Mouse (Mus musculus): ENCODE data around the gene Lim2. TPM values are rescaled to one million over a fixed set of nuclear protein-coding genes. Genes with fewer than 3 reads are reported as not detected.
"Not testable (repeated sequence)": the region's sequence is repeated elsewhere in the genome, so short reads cannot be mapped to it uniquely, and the experiment has no call there.

Lim2 gene
- total RNA-seq (2021) = not detected

DNA sequence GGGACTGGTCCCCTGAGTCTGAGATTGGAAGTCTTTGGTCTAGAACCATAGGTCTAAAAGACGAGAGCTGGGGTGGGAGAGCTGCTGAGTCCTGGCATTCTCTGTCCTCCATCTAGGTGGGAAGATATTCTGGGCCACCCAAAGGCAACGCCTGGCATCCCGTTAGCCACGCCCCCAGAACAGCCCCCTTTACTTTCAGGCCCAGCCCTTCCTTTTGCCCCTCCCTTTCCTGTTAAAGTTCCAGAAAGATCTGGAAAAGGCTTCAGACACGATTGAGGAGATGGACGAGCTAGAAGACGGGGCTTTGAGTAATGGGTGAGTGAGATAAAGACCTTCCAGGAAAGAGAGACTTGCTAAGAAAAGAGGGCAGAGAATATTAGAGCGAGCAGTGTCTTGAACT is at the start of gene Lim2:
Gene Lim2 (plus strand): TSS at position 265 of the 400 bp plus-strand sequence.
- intact Hi-C loops (cut with DNase I) = no loop called here
- no peak for DNase-seq

DNA sequence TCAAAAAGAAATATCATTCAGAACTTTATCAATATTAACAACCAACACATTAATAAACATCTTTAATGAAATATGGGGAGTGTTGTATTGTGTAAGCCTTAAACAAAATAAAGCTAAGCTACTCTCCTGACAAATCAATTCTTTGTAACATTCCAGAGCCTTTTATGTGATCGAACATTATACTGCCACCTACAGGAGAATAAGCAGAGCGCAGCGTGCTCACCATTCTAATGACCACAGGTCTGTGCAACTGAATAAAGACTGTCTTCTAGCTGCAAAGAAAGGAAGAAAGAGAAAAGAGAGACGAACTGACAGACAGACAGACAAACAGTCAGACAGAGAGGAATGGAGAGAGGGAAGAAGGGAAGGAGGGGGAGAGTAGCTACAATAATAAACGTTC is 49.2 kb upstream of the Lim2 start:
- peak; percentile 19 to 20 for DNase-seq
- intact Hi-C loops (cut with DNase I) = no loop called here

DNA sequence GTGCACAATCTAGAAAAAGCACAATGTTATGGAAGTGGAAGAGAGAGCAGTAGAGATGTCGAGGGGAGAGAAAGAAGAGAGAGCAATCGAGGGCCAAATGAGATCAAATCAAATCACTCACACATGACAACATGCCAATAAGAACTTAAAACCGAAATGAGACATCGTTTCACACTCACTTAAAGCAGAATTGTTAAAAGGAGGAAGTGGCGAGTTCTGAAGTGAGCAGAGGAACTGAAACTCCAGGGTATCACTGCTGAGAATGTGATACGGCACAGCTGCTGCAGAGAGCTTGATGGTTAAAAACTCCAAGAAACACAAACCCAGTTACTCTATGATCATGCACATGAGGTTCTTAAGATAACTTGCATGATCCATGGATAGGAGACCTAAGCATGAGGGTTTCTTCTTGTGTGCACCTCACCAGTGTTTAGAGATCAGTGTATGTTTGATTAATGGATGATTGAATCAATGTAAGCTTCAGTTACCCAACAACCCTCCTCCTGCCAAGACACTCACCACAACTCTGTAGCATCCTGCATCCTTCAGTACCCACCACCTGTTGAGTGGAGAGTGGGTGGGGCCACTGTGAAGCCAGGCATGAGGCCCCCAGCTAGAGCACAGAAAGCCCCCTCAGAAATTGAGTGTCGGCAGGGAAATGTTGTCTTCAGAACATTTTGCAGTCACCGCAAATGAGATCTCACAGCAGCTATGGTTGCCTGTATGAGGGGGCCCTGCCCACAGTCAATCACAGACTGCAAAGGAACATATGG is 34.9 kb upstream of the Lim2 start:
- intact Hi-C loops (cut with DNase I) = no loop called here
- DNase-seq = peak in 1 of 2 experiments; percentile 2

DNA sequence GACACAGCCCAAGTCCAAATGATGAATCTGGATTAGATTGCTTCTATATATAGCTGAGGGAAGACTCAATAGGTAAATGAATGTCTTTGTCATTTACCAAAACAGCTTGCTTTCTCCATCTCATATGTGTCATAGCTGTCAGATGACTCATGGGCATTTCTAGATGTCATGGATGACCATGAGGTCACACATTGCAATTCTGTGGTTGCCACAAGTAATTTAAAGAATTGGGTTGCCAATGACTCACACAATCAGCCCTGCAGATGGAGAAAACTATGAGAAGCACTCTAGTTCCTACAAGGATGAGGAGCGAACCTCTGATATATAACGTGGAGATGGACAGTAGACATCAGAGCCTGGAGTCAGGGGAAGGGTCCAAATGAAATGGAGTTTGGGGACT is 28.0 kb upstream of the Lim2 start:
- intact Hi-C loops (cut with DNase I) = no loop called here
- no peak for DNase-seq

DNA sequence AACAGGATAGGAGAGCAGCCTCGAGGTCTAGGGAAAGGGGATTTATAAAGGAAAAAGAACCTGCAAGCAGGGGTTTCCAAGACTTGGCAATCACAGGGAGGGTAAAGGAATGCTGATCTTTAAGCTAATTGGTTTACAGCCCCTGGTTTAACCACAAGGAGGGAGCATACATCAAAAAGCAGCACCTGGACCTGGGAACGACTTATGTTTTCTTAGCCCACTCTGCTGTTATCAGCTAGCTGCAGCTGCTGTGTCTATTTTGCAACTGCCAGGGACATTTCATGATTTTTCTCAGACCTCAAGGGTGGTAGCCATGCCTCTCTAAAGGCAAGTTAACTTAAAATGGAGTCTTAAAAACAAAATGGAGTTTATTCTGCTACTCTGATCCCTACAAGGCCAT is 24.8 kb upstream of the Lim2 start:
- intact Hi-C loops (cut with DNase I) = no loop called here
- no peak for DNase-seq

DNA sequence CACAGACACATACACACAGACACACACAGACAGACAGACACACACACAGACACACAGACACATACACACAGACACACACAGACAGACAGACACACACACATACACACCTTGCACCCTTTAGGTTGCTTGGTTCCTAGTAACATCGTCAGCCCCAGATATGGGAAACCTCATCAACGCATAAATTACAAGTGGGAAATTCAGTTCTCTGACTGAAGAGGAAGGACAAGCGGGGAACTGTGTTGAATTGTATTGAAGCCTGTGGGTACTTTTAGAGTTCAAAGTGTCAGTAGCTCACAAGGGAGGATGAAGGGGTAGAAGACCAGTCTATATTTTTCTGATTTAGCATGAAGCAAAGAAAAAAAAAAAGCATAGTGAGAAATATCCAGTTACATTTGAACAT is 19.9 kb upstream of the Lim2 start:
- DNase-seq = no peak
- intact Hi-C loops (cut with DNase I) = no loop called here

DNA sequence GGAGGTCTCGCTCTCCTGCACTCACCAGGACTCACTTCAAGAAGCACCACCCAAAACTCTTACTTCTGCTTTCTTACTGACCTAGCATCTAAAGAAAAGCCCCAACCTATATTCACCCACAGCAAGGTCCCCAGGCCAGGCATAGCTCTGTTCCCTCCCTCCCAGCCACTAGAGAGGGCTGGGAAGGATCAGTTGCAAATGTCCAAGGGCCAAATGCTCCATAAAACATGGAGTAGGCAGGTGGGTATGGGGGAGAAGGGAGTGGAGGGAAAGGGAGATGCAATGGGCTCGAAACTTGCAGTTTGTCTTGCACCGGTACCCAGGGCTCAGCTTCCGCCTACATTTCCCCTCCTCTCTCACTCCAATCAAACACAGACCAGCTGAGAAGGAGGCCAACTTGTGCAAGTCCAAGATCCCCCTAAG is 19.3 kb upstream of the Lim2 start, which contains the start of gene Siglecg:
Gene Siglecg (plus strand): TSS at position 74 of the 423 bp plus-strand sequence.
- intact Hi-C loops (cut with DNase I) = no loop called here

DNA sequence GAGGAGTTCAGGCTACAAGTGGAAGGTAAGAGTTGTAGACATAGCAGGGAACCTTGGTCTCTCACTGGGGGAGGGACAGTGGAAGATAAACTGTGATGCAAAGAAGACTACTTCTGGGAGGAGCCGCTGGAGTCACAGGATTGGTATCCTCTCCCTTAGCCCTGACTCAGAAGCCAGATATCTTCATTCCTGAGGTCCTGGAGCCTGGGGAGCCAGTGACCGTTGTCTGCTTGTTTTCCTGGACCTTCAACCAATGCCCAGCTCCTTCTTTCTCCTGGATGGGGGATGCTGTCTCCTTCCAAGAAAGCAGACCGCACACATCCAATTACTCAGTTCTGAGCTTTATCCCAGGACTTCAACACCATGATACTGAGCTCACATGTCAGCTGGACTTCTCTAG is 18.4 kb upstream of the Lim2 start:
- no peak for DNase-seq
- intact Hi-C loops (cut with DNase I) = no loop called here

More for the DNA sequence above, 19.3 kb upstream of the Lim2 start, which contains the start of gene Siglecg:
- no peak for DNase-seq

DNA sequence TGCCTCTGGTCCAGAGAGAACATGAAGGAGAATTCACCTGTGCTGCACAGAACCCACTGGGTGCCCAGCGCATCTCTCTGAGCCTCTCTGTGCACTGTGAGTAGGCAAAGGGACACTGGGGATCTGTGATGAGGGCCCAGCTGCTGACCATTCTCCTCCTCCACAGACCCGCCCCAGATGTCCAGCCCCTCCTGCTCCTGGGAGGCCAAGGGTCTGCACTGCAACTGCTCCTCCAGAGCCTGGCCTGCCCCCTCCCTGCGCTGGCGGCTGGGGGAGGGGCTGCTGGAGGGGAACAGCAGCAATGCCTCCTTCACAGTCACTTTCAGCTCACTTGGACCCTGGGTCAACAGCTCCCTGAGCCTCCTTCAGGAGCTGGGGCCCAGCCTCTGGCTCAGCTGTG is 15.7 kb upstream of the Lim2 start:
- DNase-seq; intact Hi-C loops (cut with DNase I): not testable (repeated sequence)

DNA sequence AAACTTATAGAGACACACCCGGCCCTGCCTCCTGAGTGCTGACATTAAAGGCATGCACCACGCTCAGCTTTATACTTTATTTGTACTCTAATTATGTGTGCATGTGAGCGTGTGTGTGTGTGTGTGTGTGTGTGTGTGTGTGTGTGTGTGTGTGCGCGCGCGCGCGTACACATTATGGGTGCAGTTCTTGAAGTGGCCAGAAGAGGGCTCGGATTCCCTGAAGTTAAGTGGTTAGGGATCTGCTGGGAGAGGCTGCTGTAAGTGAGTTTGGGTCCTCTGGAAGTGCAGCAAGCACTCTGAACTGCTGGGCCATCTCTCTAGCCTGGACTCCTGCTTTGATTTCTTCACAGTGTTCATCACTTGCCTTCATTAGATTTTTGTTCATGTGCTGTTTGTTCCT is 10.2 kb upstream of the Lim2 start:
- no peak for DNase-seq
- intact Hi-C loops (cut with DNase I) = no loop called here

DNA sequence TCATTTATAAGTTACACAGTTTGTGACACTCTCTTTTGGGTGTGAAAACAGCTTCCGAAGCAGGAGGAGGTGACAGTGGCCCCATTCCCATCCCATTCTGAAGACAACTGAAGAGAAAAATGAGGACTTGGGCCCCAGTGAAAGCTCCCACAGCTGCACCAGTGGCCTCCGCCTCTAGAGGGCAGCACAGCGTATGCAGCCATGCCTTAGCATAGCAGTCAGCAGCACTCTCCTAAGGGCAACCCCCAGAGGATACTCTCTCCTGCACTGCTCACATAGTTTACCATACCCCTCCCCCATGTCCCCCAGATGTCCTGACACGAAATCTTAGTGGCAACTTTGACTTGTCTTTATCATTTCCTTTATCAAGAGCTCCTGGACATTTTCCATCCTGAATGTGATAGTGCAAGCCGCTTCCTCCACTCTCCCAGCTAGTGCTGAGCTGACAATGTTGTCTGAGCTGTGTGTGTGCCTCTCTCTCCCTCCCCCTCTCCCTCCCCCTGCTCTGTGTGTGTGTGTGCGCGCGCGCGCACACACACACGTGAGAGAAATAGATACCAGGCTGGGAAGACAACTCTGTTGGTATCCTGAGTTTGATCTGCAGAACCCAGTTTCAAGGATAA is 4.4 kb upstream of the Lim2 start:
- peak; percentile 85 to 91 for DNase-seq
- intact Hi-C loops (cut with DNase I) = loop anchor here (1.0 kb wide), 1 partner anchor 43 kb away; no protein-coding TSS in a partner anchor

DNA sequence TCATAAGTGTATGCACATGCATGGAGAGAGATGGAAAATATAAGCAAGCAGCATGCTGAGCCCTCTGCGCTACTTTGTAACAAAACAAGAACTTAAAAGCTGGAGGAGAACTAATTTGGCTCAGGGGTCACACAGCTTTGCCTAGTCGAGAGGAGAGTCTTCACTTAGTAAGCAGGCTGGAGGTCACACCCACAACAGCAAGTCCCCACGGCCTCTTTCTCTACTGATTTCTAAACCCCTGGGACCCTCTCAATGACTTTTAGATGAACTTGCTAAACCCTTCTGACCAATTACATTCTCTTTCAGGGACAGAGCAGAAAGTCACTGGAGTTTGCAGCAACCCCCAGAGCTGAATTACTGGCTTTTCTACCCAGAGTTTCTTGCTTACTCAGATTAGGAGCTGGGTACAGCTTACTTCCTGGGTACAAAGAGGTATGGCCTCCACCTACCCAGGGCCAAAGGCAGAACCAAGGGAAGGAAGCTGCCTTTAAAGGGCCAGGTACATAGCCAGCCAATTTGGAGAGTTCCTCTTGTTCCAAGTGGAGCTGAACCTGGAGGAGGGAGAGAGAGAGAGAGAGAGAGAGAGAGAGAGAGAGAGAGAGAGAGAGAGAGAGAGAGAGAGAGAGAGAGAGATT is 3.4 kb upstream of the Lim2 start:
- DNase-seq = no peak
- intact Hi-C loops (cut with DNase I) = loop anchor here (1.0 kb wide), 1 partner anchor 42 kb away; no protein-coding TSS in a partner anchor

DNA sequence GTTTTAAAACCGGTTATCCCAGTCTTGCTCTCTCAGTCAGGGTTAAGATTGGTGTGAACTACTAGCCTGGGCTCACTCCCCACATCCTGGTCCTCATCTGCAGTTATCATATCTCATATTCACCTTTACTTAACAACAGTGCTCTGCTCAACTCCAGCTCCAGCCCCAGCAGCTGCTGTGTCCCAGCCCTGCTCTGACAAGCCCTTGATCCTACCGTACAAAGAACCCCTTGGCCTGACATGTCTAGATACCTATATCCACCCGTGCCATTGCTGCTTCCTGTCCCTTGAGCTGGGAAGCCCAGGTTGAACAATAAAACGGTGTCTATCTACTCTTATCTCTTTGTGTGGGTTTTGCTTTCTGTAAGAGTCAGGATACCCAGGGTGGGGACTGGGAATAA is 2.0 kb downstream of the Lim2 start:
- intact Hi-C loops (cut with DNase I) = no loop called here
- DNase-seq = no peak

DNA sequence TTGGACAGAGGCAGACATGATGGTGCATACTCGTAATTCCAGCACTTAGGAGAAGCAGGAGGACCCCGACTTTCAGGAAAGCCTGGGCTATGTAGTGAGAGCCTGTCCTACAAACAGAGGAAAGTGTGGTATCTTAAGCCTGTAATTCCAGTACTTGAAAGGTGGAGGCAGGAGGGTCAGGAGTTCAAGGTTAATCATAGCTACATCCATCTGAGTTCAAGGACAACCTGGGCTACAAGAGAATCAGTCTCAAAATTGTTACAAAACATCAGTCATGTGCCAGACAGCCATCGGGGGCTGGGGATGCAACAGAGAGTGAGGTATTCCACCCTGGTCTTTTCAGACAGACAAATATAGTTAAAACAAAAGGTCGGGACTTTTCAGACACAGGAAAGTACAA is 5.4 kb downstream of the Lim2 start:
- intact Hi-C loops (cut with DNase I) = no loop called here
- no peak for DNase-seq

DNA sequence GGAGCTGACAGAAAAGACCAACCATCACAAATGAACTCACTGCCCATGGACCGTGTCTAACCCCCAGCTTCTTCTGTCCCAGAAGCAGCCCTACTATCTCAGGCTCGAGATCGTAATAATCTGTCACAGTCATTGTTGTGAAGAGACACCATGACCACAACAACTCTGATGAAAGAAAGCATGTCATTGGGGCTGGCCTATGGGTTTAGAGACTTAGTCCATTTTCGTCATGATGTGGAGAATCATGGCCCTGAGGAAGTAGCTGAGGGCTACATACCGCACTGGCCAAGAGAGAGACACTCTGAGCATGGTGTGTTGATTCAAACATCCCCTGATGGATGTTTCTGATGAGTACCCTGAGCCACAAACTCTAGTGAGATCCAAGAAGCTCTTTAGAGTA is 7.2 kb downstream of the Lim2 start:
- DNase-seq = no peak
- intact Hi-C loops (cut with DNase I) = no loop called here

DNA sequence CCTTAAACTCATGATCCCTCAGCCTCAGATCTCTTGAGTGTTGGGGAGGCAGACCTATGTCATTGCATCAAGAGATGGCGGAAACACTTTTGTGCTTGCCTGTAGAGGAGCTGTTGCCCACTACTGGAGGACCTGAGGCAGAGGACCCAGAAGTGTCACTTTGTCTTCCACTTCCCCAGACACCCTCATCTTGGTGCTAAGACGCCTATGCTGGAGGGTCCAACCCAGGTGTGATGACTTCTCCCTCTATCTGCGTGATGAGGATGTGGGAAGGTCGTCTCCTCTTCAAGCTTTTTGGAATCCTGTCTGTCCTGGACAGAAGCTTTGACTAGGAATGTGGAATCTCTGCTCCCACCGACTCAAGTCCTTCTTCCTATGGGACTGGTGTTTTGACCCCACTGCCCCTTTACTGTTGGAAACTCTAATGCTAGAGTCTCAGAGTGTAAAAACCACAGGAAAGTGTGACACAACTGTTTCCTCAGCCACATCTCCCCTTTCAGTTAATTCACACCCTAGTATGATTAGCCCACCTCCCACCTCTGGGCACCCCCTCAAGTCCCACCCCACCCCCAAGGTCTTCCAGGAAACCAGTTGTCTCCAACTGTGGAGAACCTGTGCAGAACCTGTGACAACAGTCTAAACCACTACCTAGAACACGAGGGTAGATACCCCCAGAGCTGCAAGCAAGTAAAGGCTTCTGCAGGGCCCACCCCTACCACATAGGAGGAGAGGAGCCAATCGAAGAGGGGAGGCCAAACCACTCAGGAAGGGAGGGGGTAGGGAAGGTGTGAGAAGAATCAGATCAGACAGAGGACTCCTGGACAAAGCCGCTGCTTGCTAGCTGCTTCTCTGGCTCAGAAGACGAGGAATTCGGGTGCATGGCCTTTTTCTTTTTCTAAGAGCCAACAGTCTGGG is 9.1 kb downstream of the Lim2 start, which contains the start of gene Nkg7:
Gene Nkg7 (plus strand): TSS at position 733 of the 915 bp plus-strand sequence.
- intact Hi-C loops (cut with DNase I) = no loop called here
- DNase-seq = no peak

DNA sequence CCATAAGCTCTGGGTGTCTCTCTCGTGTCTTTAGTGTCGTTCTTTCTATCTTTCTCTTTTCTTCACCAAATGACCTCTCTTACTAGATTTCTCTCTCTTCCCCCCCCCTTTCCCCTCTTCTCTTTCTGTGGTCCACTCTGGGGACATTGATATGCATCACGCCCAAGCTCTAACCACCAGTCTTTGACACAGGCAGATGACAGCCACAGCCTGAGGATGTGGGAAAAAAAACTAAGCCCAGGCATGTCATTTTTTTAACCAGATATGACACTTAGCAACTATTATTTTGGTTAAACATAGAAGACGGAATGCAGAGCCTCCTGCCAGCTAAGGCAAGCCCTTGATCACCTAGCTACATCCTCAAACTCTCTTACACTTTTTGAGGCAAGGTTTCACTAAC is 11.1 kb downstream of the Lim2 start:
- intact Hi-C loops (cut with DNase I) = no loop called here
- no peak for DNase-seq

DNA sequence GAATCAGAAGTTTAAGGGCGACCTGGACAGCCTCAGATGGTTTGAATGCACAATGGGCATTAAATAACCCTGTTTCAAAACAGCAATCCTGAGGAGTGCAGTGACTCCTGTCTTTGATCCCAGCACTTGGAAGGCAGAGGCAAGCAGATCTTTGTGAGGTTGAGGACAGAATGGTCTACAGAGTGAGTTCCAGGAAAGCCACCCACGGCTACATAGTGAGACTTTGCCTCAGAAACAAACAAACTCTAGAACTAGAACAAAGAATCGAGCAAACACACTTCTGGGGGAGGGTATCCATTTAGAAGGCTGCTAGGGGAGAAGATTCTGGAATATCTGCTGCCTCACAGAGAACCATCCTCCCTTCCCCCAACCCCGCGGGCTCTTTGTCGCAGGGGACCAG is 13.0 kb downstream of the Lim2 start, which contains the start of gene Cldnd2:
Gene Cldnd2 (plus strand): TSS at position 301 of the 400 bp plus-strand sequence.
- no peak for DNase-seq
- intact Hi-C loops (cut with DNase I) = loop anchor here (5.0 kb wide), 2 partner anchors 133 to 807 kb away; partner anchors contain the start of genes 1700028J19Rik and 2410002F23Rik

DNA sequence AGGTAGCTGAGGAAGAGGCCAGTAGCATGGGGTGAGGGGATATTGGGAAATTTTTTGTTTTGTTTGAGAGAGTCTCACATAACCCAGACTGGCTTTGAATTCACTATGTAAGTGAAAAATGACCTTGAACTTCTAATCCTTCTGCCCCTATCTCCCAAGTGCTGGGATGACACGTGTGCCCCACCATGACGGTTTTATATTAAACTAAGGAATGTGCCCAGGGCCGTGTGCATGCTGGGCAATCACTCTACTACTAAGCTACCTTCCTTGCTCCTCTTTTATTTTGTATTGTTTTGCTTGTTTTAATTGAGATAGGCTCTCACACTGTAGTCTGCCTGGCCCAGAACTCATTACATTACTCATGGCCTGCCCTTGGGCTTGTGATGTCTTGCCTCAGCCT is 13.6 kb downstream of the Lim2 start:
- intact Hi-C loops (cut with DNase I) = loop anchor here (5.0 kb wide), 2 partner anchors 134 to 806 kb away; partner anchors contain the start of genes 1700028J19Rik and 2410002F23Rik
- no peak for DNase-seq

DNA sequence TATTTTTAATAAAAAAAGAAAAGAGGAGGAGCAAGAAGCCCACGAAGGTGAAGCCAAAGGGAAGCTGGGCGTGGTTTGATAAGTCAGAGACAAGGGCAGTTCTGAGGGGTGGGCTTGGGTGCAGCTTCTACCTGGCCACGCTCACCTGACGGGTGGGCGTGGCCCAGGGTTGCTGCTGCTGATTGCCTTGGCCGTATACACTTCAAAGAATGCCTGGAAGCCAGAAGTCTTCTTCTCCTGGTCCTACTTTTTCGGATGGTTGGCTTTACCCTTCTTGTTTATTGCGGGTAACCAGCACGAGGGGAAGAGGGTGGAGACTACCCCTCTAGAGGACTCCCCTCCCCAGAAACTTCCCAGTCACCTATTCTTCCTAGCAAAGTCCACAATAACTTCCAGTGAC is 15.2 kb downstream of the Lim2 start:
- no peak for DNase-seq
- intact Hi-C loops (cut with DNase I) = loop anchor here (5.0 kb wide), 2 partner anchors 135 to 805 kb away; partner anchors contain the start of genes 1700028J19Rik and 2410002F23Rik
